Mouse (Mus musculus): ENCODE results near the gene Armc5. TPM values are rescaled to one million over a fixed set of nuclear protein-coding genes. Genes with fewer than 3 reads are reported as not detected.

Gene Armc5
- total RNA-seq, 2 experiments from 2014 or later, result 12.2 to 14.7 TPM

DNA sequence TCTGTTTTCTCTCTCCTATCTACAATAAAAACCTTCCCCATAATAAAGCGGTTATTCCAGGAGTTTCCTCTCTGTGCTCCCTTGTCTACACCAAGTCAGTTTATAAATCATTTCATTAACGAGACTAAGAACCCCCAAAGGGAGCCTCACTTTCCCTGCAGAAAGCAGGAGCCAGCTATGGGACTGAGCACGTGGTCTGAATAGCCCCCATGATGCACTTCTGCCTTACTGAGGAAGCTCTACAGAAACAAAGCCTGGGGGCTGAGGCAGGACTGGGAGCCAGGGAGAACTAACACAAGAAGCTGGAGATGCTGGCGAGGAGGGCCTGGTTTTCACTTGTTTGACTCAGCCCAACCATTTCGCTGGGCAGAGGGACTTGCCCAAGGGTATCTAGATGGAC is 46.9 kb downstream of the Armc5 start:
- no peak for DNase-seq (ENCODE audit: low spot score in 2 of 2)

DNA sequence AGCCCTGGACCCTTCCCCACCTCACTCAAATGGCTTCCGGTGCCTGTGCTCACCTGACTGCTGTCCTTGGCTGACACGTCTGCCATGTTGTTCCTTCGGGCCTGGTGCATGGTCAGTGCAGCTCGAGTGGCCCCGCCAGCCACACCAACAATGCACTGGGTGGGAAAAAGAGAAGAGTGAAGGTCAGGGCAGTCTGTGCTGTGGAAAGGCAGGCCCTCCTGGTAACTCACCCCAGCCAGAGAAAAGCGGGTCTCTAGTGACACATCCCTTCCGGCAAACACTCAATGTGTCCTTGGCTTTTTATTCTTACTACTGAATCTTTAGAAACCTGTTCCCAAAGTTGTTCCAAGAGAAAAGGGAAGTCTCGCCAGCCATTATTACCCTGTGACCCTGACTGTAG is 47.9 kb downstream of the Armc5 start:
- no peak for DNase-seq (ENCODE audit: low spot score in 2 of 2)

DNA sequence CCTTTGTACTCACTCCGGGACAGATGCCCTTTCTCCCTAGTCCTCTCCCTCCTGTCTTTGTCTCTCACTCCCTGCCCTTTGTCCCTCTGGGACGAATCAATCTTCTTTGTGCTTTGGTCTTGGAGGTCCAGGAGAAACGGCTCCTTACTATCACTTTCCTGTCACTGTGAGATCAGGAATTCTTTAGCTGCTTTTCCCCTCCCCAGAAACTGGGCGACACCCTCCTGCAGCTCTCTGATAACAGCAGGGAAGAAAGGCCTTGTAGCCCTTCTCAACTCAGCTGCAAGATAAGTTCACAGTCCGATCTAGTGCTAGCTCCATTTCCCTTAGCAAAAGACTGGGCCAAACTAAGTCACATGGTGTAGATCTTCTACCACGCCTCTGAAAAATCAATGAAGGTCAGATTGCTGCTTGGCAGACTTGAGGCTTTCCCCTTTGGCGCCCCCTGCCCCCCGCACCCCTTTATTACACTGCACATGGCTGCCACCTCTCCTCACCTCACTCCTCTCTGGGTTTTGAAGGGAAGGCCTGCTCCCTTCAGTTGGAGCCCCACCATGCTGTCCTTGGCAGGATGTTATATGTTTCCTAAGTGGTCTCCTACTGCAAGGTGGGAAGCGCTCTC is 51.9 kb downstream of the Armc5 start:
- no peak for DNase-seq (ENCODE audit: low spot score in 2 of 2)

Small RNAs within 50 kb of the gene (microRNA-seq; reads per million reads assigned to microRNA genes)
- 1.7 reads per million in 2 experiments for gene Mir3103

Other genes with a start within 250 kb of the Armc5 start
- 1 to 10 TPM; 2.9 to 4.5 TPM for gene Pycard, start 243.5 kb upstream of the Armc5 start, total RNA-seq (2021)
- under 1 TPM; 0.66 to 0.72 TPM for gene Trim72, start 233.4 kb upstream of the Armc5 start, total RNA-seq (2021)
- gene Itgam, start 174.7 kb upstream of the Armc5 start, total RNA-seq (2021), result 10 to 100 TPM in 1 of 2 experiments, 1 to 10 TPM in 1; 9.1 to 10.2 TPM
- not detected for gene Gm49368, start 174.7 kb upstream of the Armc5 start, total RNA-seq (2021)
- gene Itgax, start 107.8 kb upstream of the Armc5 start, total RNA-seq (2021), result under 1 TPM; 0.23 to 0.40 TPM
- gene Itgad, start 83.0 kb upstream of the Armc5 start, total RNA-seq (2021), result not detected
- 10 to 100 TPM in 1 of 2 experiments, 1 to 10 TPM in 1; 7.5 to 10.4 TPM for gene Cox6a2, start 31.0 kb upstream of the Armc5 start, total RNA-seq (2021)
- 1 to 10 TPM; 2.9 to 3.6 TPM for gene 9130023H24Rik, start 689 bp downstream of the Armc5 start, total RNA-seq (2021)
- 10 to 100 TPM; 21.6 to 22.8 TPM for gene Tgfb1i1, start 9.5 kb downstream of the Armc5 start, total RNA-seq (2021)
- gene Slc5a2, start 28.3 kb downstream of the Armc5 start, total RNA-seq (2021), result not detected
- 10 to 100 TPM; 25.6 to 27.6 TPM for gene BC017158, start 60.8 kb downstream of the Armc5 start, total RNA-seq (2021)
- gene Rgs10, start 181.4 kb downstream of the Armc5 start, total RNA-seq (2021), result 10 to 100 TPM; 49.5 to 52.5 TPM
- 100 to 1,000 TPM in 1 of 2 experiments, 10 to 100 TPM in 1; 94.6 to 101 TPM for gene Tial1, start 224.4 kb downstream of the Armc5 start, total RNA-seq (2021)

All from left cerebral cortex, adult 18-20 months (tissue).